Mouse (Mus musculus): ENCODE results near the gene Bfsp2. TPM values are rescaled to one million over a fixed set of nuclear protein-coding genes. Genes with fewer than 3 reads are reported as not detected.

The Bfsp2 gene
- polyA plus RNA-seq, 1 experiment from 2014 or later: 1.2 TPM

- Histone ChIP-seq H3K27me3 (no peaks in the 10 kb centered on the region), H3K9ac (replicated peaks) (no peak overlapping the region), H3K4me2 (no peak overlapping the region), H3K9me3 (no peaks in the 10 kb centered on the region), H3K27ac (no peak overlapping the region), H3K4me3 (replicated peaks) (no peak overlapping the region), H3K4me1 (replicated peaks) (peaks cover 3% of the 10 kb centered on the region; the same call in 1 of the 2 replicates), H3K36me3 (no peaks in the 10 kb centered on the region)
- no peak for ATAC-seq (ENCODE audit: insufficient number of reproducible peaks, insufficient read depth, low FRiP score, low TSS enrichment, low read depth)
- 38% methylated on average over 2 of the region's 2 CpGs for WGBS
Observed at GRCm38 (mm10) chr9:103459839-103460238, 20.4 kb downstream of the Bfsp2 start.

GRCm38 (mm10) chr9:103459307-103459706 lies 20.9 kb downstream of the Bfsp2 start:
- no peaks in the 10 kb centered on the region for H3K9me3 ChIP-seq
- no peak overlapping the region for H3K27ac ChIP-seq
- WGBS: 89% methylated on average over 1 of the region's 1 CpGs
- H3K4me2 ChIP-seq: no peak overlapping the region
- no peak overlapping the region for H3K9ac ChIP-seq (replicated peaks)
- no peak overlapping the region for H3K4me3 ChIP-seq (replicated peaks)
- no peaks in the 10 kb centered on the region for H3K36me3 ChIP-seq
- no peak for ATAC-seq (ENCODE audit: insufficient number of reproducible peaks, insufficient read depth, low FRiP score, low TSS enrichment, low read depth)
- peaks cover 3% of the 10 kb centered on the region; the same call in 1 of the 2 replicates for H3K4me1 ChIP-seq (replicated peaks)
- H3K27me3 ChIP-seq: no peaks in the 10 kb centered on the region

DNA sequence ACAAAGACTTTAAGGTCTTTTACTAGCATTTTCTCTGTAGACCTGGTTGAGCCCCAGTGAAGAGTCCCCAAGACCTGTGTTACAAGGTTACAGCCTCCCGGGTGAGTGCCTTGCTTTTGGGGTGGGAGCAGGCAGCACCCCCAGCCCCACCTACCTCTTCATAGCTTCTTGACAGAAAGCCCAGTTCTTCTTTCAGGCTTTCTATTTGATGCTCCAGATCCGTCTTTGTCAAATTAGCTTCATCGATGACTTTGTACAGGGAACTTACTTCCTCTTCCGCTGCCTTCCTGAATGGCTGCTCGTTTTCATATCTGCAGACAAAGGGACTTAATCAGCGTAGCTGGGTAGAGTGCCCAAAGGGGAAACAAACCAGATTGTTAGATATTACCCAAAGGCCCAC lies 30.6 kb downstream of the Bfsp2 start:
- Histone ChIP-seq H3K4me2 (no peak overlapping the region), H3K27me3 (no peaks in the 10 kb centered on the region), H3K4me3 (replicated peaks) (no peak overlapping the region), H3K9ac (replicated peaks) (no peak overlapping the region), H3K27ac (no peak overlapping the region), H3K9me3 (no peaks in the 10 kb centered on the region; the same call in 1 of the 2 replicates), H3K36me3 (no peaks in the 10 kb centered on the region), H3K4me1 (replicated peaks) (no peaks in the 10 kb centered on the region)
- ATAC-seq (ENCODE audit: insufficient number of reproducible peaks, insufficient read depth, low FRiP score, low TSS enrichment, low read depth): no peak
- WGBS: 84% methylated on average over 6 of the region's 6 CpGs

- Histone ChIP-seq H3K27ac (no peak overlapping the region), H3K9ac (replicated peaks) (no peak overlapping the region), H3K36me3 (no peaks in the 10 kb centered on the region), H3K4me1 (replicated peaks) (no peaks in the 10 kb centered on the region), H3K27me3 (no peaks in the 10 kb centered on the region), H3K4me2 (no peak overlapping the region), H3K4me3 (replicated peaks) (no peak overlapping the region), H3K9me3 (no peaks in the 10 kb centered on the region; the same call in 1 of the 2 replicates)
- ATAC-seq (ENCODE audit: insufficient number of reproducible peaks, insufficient read depth, low FRiP score, low TSS enrichment, low read depth): no peak
- WGBS: 84% methylated on average over 7 of the region's 7 CpGs
Observed at GRCm38 (mm10) chr9:103449092-103449491, 31.1 kb downstream of the Bfsp2 start.

GRCm38 (mm10) chr9:103444656-103445055 lies 35.6 kb downstream of the Bfsp2 start:
- H3K4me3 ChIP-seq (replicated peaks): no peak overlapping the region
- no peak overlapping the region for H3K9ac ChIP-seq (replicated peaks)
- peaks cover 9% of the 10 kb centered on the region for H3K4me1 ChIP-seq (replicated peaks)
- H3K27me3 ChIP-seq: no peaks in the 10 kb centered on the region
- H3K27ac ChIP-seq: no peak overlapping the region
- no peak for ATAC-seq (ENCODE audit: insufficient number of reproducible peaks, insufficient read depth, low FRiP score, low TSS enrichment, low read depth)
- WGBS: 85% methylated on average over 5 of the region's 5 CpGs
- H3K4me2 ChIP-seq: no peak overlapping the region
- no peaks in the 10 kb centered on the region for H3K36me3 ChIP-seq
- H3K9me3 ChIP-seq: no peaks in the 10 kb centered on the region; the same call in 1 of the 2 replicates

DNA sequence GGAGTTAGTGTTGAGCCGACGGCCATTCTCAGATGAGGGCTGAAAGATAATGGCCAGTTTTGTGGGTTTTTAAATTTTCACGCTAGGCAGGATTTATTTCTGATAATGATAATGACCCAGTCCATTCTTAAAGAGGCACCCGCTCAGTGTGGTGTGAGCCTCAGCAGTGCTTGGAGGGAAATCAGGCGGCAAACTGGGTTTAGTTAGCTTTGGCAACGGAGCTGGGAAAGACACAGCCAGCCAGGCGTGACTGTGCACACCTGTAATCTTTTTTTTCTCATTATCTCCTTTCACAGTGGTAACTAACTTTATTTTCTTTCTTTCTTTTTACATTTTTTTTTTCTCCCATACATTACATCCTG lies 36.4 kb downstream of the Bfsp2 start:
- WGBS: 54% methylated on average over 7 of the region's 7 CpGs
- Histone ChIP-seq H3K4me2 (no peak overlapping the region; the same call in 1 of the 2 replicates), H3K9me3 (no peaks in the 10 kb centered on the region; the same call in 1 of the 2 replicates), H3K27ac (no peak overlapping the region), H3K9ac (replicated peaks) (no peak overlapping the region), H3K4me3 (replicated peaks) (no peak overlapping the region), H3K4me1 (replicated peaks) (peaks cover 9% of the 10 kb centered on the region), H3K27me3 (no peaks in the 10 kb centered on the region), H3K36me3 (no peaks in the 10 kb centered on the region)
- ATAC-seq (ENCODE audit: insufficient number of reproducible peaks, insufficient read depth, low FRiP score, low TSS enrichment, low read depth): no peak

DNA sequence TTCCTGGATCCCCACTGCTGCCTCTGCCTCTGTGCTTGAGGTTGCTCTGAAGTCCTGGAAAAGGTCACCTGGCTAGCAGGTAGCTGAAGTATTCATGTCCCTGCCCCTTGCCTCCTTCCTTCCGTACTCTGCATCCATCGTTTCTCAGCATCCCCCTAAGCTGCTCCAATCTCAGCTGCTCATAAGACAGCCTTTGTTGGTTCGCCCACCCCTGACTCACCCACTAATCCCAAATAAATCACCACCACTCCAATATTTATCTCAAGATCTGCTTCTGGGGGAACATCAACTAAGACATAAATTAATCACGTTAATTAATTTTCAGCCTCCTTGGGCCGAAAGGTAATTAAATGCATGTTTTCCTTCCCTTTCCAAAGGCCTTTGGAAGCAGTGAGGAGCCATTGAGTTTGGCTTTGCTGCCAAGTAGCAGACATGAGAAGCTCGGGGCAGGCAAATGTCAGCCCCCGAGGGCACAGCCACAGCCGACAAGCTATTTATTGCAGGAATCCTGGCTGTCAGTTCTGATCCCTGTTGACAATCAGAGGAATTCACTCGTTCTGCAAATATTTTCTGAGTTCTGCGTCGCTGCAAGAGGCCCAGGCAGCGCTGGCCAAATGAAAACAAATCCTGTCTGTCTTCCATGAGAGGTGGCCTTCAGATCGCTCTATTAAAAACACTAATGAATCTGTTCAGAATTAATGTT lies 36.9 kb downstream of the Bfsp2 start:
- 24% methylated on average over 13 of the region's 13 CpGs for WGBS
- H3K9ac ChIP-seq (replicated peaks): no peak overlapping the region
- peaks cover 9% of the 10 kb centered on the region for H3K4me1 ChIP-seq (replicated peaks)
- no peak overlapping the region; the same call in 1 of the 2 replicates for H3K4me2 ChIP-seq
- no peaks in the 10 kb centered on the region; the same call in 1 of the 2 replicates for H3K9me3 ChIP-seq
- H3K27me3 ChIP-seq: no peaks in the 10 kb centered on the region
- no peak overlapping the region for H3K4me3 ChIP-seq (replicated peaks)
- no peak for ATAC-seq (ENCODE audit: insufficient number of reproducible peaks, insufficient read depth, low FRiP score, low TSS enrichment, low read depth)
- peak overlapping the region; percentile 59; the same call in 1 of the 2 replicates for H3K27ac ChIP-seq
- no peaks in the 10 kb centered on the region for H3K36me3 ChIP-seq

GRCm38 (mm10) chr9:103440597-103440996 lies 39.6 kb downstream of the Bfsp2 start:
- H3K4me2 ChIP-seq: no peak overlapping the region
- H3K4me3 ChIP-seq (replicated peaks): no peak overlapping the region
- no peak for ATAC-seq (ENCODE audit: insufficient number of reproducible peaks, insufficient read depth, low FRiP score, low TSS enrichment, low read depth)
- H3K27ac ChIP-seq: no peak overlapping the region
- H3K27me3 ChIP-seq: no peaks in the 10 kb centered on the region
- peaks cover 9% of the 10 kb centered on the region for H3K4me1 ChIP-seq (replicated peaks)
- no peaks in the 10 kb centered on the region for H3K36me3 ChIP-seq
- no peaks in the 10 kb centered on the region; the same call in 1 of the 2 replicates for H3K9me3 ChIP-seq
- WGBS: 76% methylated on average over 3 of the region's 3 CpGs
- no peak overlapping the region for H3K9ac ChIP-seq (replicated peaks)

DNA sequence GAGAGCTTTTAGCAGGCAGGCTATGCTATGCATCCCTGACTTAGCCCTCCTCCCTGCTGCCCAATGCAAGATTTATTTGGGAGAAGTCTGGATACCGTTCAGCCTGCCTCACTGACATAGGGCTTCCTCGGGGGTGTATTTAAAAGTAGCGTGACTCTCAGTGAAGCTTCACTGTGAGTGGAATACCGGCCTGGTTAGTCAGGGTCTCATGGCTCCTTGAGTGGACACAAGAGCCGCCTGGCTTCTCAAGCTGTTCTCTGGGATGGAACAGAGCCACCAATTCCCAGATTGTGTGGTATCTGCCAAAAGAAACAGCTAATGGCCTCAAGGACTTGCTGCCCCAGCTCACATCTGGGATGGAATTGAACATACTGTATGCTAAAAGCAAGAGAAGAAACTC lies 43.1 kb downstream of the Bfsp2 start:
- ATAC-seq (ENCODE audit: insufficient number of reproducible peaks, insufficient read depth, low FRiP score, low TSS enrichment, low read depth): no peak
- Histone ChIP-seq H3K27ac (no peak overlapping the region), H3K4me2 (no peak overlapping the region), H3K4me1 (replicated peaks) (peaks cover 12% of the 10 kb centered on the region), H3K9me3 (no peaks in the 10 kb centered on the region), H3K9ac (replicated peaks) (no peak overlapping the region), H3K27me3 (no peaks in the 10 kb centered on the region), H3K4me3 (replicated peaks) (no peak overlapping the region), H3K36me3 (no peaks in the 10 kb centered on the region)
- WGBS: 70% methylated on average over 5 of the region's 5 CpGs

GRCm38 (mm10) chr9:103434116-103434515 lies 46.1 kb downstream of the Bfsp2 start:
- Histone ChIP-seq H3K9me3 (no peaks in the 10 kb centered on the region), H3K27ac (no peak overlapping the region), H3K4me2 (no peak overlapping the region), H3K4me1 (replicated peaks) (peaks cover 17% of the 10 kb centered on the region), H3K27me3 (no peaks in the 10 kb centered on the region), H3K9ac (replicated peaks) (no peak overlapping the region), H3K4me3 (replicated peaks) (no peak overlapping the region), H3K36me3 (no peaks in the 10 kb centered on the region)
- ATAC-seq (ENCODE audit: insufficient number of reproducible peaks, insufficient read depth, low FRiP score, low TSS enrichment, low read depth): no peak
- WGBS: 46% methylated on average over 4 of the region's 4 CpGs

DNA sequence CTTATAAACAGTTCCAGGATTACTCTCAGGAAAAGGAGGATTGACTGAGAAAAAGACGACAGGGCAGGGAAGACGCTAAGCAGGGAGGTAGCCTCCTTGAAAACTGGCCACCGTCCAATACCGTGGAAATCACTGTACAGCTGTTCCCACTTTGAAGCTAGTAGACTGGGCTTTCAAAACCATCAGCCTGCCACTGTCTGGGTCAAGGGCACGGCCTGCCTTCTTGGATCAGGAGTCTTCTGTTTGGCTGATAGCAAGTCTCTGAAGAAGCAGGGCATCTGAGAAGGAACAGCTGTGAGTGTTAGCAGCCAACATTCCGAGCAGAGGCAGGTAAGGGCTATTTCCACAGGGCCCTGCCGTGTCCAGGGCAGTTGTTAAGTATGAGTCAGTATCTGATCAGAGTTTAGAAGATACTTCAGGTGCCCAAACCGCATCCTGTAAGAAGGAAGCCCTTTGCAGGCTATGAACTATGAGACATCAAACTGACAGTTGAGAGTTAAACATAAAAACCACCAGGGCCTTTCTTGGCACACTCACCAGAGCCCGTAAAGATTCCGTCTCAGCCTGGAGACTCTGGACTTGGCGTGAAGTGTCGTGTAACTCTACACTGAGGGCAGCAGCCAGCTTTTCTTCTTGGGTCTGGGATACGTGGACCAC lies 48.0 kb downstream of the Bfsp2 start:
- Histone ChIP-seq H3K4me2 (no peak overlapping the region), H3K36me3 (no peaks in the 10 kb centered on the region), H3K27ac (peak overlapping the region; percentile 29; the same call in 1 of the 2 replicates), H3K4me3 (replicated peaks) (no peak overlapping the region), H3K27me3 (no peaks in the 10 kb centered on the region), H3K4me1 (replicated peaks) (peaks cover 17% of the 10 kb centered on the region), H3K9ac (replicated peaks) (no peak overlapping the region), H3K9me3 (no peaks in the 10 kb centered on the region)
- WGBS: 26% methylated on average over 13 of the region's 13 CpGs
- ATAC-seq (ENCODE audit: insufficient number of reproducible peaks, insufficient read depth, low FRiP score, low TSS enrichment, low read depth): peak; percentile 63; the same call in 1 of the 2 replicates

All from limb, embryonic 12.5 days (tissue).